In genomic region chr11:11937340-11938030, GRCm38 (mm10) we compare ENCODE assay signal across 18 mouse cellular contexts. TPM values are rescaled to one million over a fixed set of nuclear protein-coding genes. Genes with fewer than 3 reads are reported as not detected.
A peak's percentile ranks its signal among the peaks of the same experiment; 100 is the strongest.
DNase-seq lines count a peak whose midpoint lies in the region; ATAC-seq and TF ChIP-seq lines count a peak whose summit lies in the region.
"Had no signal": no experiment of that assay in that cellular context is flagged by ENCODE, and none has a peak within 500 bp of the region (broad histone marks: within the 10 kb centered on the region; RNA-seq: fewer than 3 reads in every experiment).

No protein-coding gene starts in this region.

- no peak for TF ChIP-seq POLR2A in kidney, adult 2 months (IDR thresholded peaks at IDR 0.05; ENCODE audit: low read depth, low read length)

- no peak for TF ChIP-seq CTCF in gastrocnemius, adult 2 months (IDR thresholded peaks at IDR 0.05)
- TF ChIP-seq CTCF in heart, postnatal 0 days (IDR thresholded peaks at IDR 0.05; ENCODE audit: low read depth), result no peak
- TF ChIP-seq CTCF in kidney, adult 2 months (conservative IDR thresholded peaks at IDR 0.05; ENCODE audit: insufficient read depth, insufficient read length, low read depth, low read length), result no peak

- H3K27ac ChIP-seq in gastrocnemius, adult 2 months, result peak overlapping the region; percentile 21; the same call in 1 of the 2 replicates
- H3K27ac ChIP-seq in heart, postnatal 0 days (ENCODE audit: low read depth), result peak overlapping the region; percentile 33; the same call in 1 of the 2 replicates
- H3K27ac ChIP-seq in embryonic facial prominence, embryonic 12.5 days, result peak overlapping the region; percentile 72
- peak overlapping the region; percentile 30 for H3K27ac ChIP-seq in limb, embryonic 15.5 days
- H3K27ac ChIP-seq in kidney, adult 2 months (ENCODE audit: insufficient read depth, low read depth, low read length), result no peak overlapping the region
- H3K27ac ChIP-seq: forebrain, embryonic 13.5 days; layer of hippocampus, adult 2 months; liver, embryonic 13.5 days; midbrain, embryonic 10.5 days; neural tube, embryonic 13.5 days had no signal

- no peaks in the 10 kb centered on the region for H3K9me3 ChIP-seq in heart, postnatal 0 days (replicated peaks; ENCODE audit: control insufficient read depth, low read length)
- no peaks in the 10 kb centered on the region for H3K9me3 ChIP-seq in embryonic facial prominence, embryonic 12.5 days
- H3K9me3 ChIP-seq in limb, embryonic 15.5 days, result no peaks in the 10 kb centered on the region
- H3K9me3 ChIP-seq: forebrain, embryonic 13.5 days; liver, embryonic 13.5 days; midbrain, embryonic 10.5 days; neural tube, embryonic 13.5 days had no signal

- no peak overlapping the region for H3K4me2 ChIP-seq in heart, postnatal 0 days (ENCODE audit: low read depth, low read length)
- H3K4me2 ChIP-seq in embryonic facial prominence, embryonic 12.5 days (replicated peaks), result no peak overlapping the region
- H3K4me2 ChIP-seq in limb, embryonic 15.5 days, result no peak overlapping the region
- H3K4me2 ChIP-seq: forebrain, embryonic 13.5 days; heart, embryonic 11.5 days; liver, embryonic 13.5 days; neural tube, embryonic 13.5 days had no signal

- DNase-seq in gastrocnemius, adult 2 months, result peak; percentile 58
- DNase-seq in gastrocnemius, adult 18-20 months (ENCODE audit: low spot score), result no peak
- no peak for DNase-seq in heart, postnatal 0 days (ENCODE audit: low spot score)
- DNase-seq in heart, postnatal 10 days, result no peak
- no peak for DNase-seq in ovary, postnatal 10 days (ENCODE audit: low spot score)
- DNase-seq in kidney, adult 2 months, result no peak
- DNase-seq: B cell, adult 2 months; cerebellum, adult 11-12 months; liver, embryonic 13.5 days; thymus, adult 2 months had no signal

- TF ChIP-seq EP300 in heart, postnatal 0 days (IDR thresholded peaks at IDR 0.05; ENCODE audit: low read depth), result no peak

- H3K36me3 ChIP-seq in heart, postnatal 0 days (replicated peaks; ENCODE audit: control insufficient read depth, insufficient read depth, low read length), result peaks cover 75% of the 10 kb centered on the region
- peaks cover 66% of the 10 kb centered on the region for H3K36me3 ChIP-seq in embryonic facial prominence, embryonic 12.5 days
- H3K36me3 ChIP-seq in limb, embryonic 15.5 days, result peaks cover 67% of the 10 kb centered on the region
- no peaks in the 10 kb centered on the region for H3K36me3 ChIP-seq in kidney, adult 2 months (ENCODE audit: control insufficient read depth, insufficient read depth, low read length)

- H3K9ac ChIP-seq in heart, postnatal 0 days (replicated peaks; ENCODE audit: low read depth, low read length), result no peak overlapping the region
- no peak overlapping the region for H3K9ac ChIP-seq in embryonic facial prominence, embryonic 12.5 days
- H3K9ac ChIP-seq in limb, embryonic 15.5 days, result no peak overlapping the region
- H3K9ac ChIP-seq: forebrain, embryonic 13.5 days; liver, embryonic 13.5 days; neural tube, embryonic 13.5 days had no signal

- no peak for ATAC-seq in heart, postnatal 0 days (ENCODE audit: insufficient read depth, low read depth)
- peak; percentile 67 for ATAC-seq in embryonic facial prominence, embryonic 12.5 days (ENCODE audit: insufficient number of reproducible peaks, insufficient read depth, low FRiP score, low TSS enrichment)
- peak; percentile 68 for ATAC-seq in limb, embryonic 15.5 days (ENCODE audit: insufficient number of reproducible peaks, low FRiP score, low TSS enrichment, low read depth)
- ATAC-seq: forebrain, embryonic 13.5 days had no signal

- H3K4me3 ChIP-seq in gastrocnemius, adult 2 months, result no peak overlapping the region
- no peak overlapping the region for H3K4me3 ChIP-seq in heart, postnatal 0 days (ENCODE audit: low read depth, low read length)
- H3K4me3 ChIP-seq in embryonic facial prominence, embryonic 12.5 days, result no peak overlapping the region
- no peak overlapping the region for H3K4me3 ChIP-seq in limb, embryonic 15.5 days
- no peak overlapping the region for H3K4me3 ChIP-seq in kidney, adult 2 months (ENCODE audit: insufficient read depth, low read depth, low read length)
- H3K4me3 ChIP-seq: forebrain, embryonic 13.5 days; layer of hippocampus, adult 2 months; liver, embryonic 13.5 days; midbrain, embryonic 10.5 days; neural tube, embryonic 13.5 days had no signal

- H3K4me1 ChIP-seq in heart, postnatal 0 days (ENCODE audit: control insufficient read depth, insufficient read depth), result peaks cover 24% of the 10 kb centered on the region
- H3K4me1 ChIP-seq in embryonic facial prominence, embryonic 12.5 days, result peaks cover 19% of the 10 kb centered on the region
- peaks cover under 1% of the 10 kb centered on the region; the same call in 1 of the 2 replicates for H3K4me1 ChIP-seq in limb, embryonic 15.5 days
- H3K4me1 ChIP-seq in kidney, adult 2 months (ENCODE audit: control insufficient read depth, insufficient read depth, low read length), result peaks cover 2% of the 10 kb centered on the region; the same call in 1 of the 2 replicates

- intact Hi-C loops in gastrocnemius, adult 2 months (cut with DNase I), result no loop called here
- intact Hi-C loops in heart, postnatal 10 days (cut with DNase I), result no loop called here

- H3K27me3 ChIP-seq in heart, postnatal 0 days (ENCODE audit: control insufficient read depth, insufficient read depth, low read length), result no peaks in the 10 kb centered on the region
- no peaks in the 10 kb centered on the region for H3K27me3 ChIP-seq in embryonic facial prominence, embryonic 12.5 days
- no peaks in the 10 kb centered on the region for H3K27me3 ChIP-seq in limb, embryonic 15.5 days
- H3K27me3 ChIP-seq in kidney, adult 2 months (replicated peaks; ENCODE audit: control insufficient read depth, insufficient read depth, low read length), result no peaks in the 10 kb centered on the region
- H3K27me3 ChIP-seq: forebrain, embryonic 13.5 days; liver, embryonic 13.5 days; neural tube, embryonic 13.5 days had no signal

- WGBS in heart, postnatal 0 days, result 74% methylated on average over 10 of the region's 10 CpGs
- WGBS in embryonic facial prominence, embryonic 12.5 days, result 73% methylated on average over 10 of the region's 10 CpGs
- WGBS in limb, embryonic 15.5 days, result 66% methylated on average over 10 of the region's 10 CpGs
- WGBS in kidney, adult 2 months, result 76% methylated on average over 10 of the region's 10 CpGs

RNA-seq across cellular contexts. Expression of gene Ddc, which starts 39.5 kb away (rescaled TPM):
- total RNA-seq in gastrocnemius, adult 2 months (2021), result under 1 TPM; 0.61 to 0.81 TPM
- total RNA-seq in gastrocnemius, adult 18-20 months (2021), result under 1 TPM; 0.66 to 0.71 TPM
- total RNA-seq in heart, postnatal 0 days (2014; rRNA removed; ENCODE audit: low replicate concordance), result 248 and 309 TPM in 2 replicates
- 129 and 140 TPM in 2 replicates for polyA plus RNA-seq in heart, postnatal 0 days (2015; fragmentation: Nextera tagmentation; extraction: Ambion mirVana)
- total RNA-seq in heart, postnatal 10 days (2021), result 10 to 100 TPM; 11.0 to 11.9 TPM
- 10.8 and 13.5 TPM in 2 replicates for polyA plus RNA-seq in embryonic facial prominence, embryonic 12.5 days (2016; fragmentation: Nextera tagmentation; extraction: Ambion mirVana)
- polyA plus RNA-seq in limb, embryonic 15.5 days (2015; fragmentation: Nextera tagmentation; extraction: Ambion mirVana), result 17.6 and 35.9 TPM in 2 replicates
- 96.2 and 103 TPM in 2 replicates for polyA plus RNA-seq in kidney, adult 2 months (2012; rRNA removed)
- total RNA-seq: monocyte, adult 5-6 weeks had no signal

Comparison
In these comparisons a context has a peak if more than half of its experiments do, and no peak if none do; other contexts are left out.
1. RNA of gene Ddc, which starts 39.5 kb away (total RNA-seq): 248 to 309 TPM in heart, postnatal 0 days; 11.0 to 11.9 TPM in heart, postnatal 10 days, 0.61 to 0.81 TPM in gastrocnemius, adult 2 months and 0.66 to 0.71 TPM in gastrocnemius, adult 18-20 months; every median in the first group is over 10 times any median in the second.